Mouse (Mus musculus): Measurements from ENCODE around the gene Atf3. TPM values are rescaled to one million over a fixed set of nuclear protein-coding genes. Genes with fewer than 3 reads are reported as not detected.
A peak's percentile ranks its signal among the peaks of the same experiment; 100 is the strongest.

Atf3 gene
- polyA plus RNA-seq, 1 experiment from 2014 or later: 4.6 TPM

GRCm38 (mm10) chr1:191224302-191224980, 6.6 kb upstream of the Atf3 start:
- peak overlapping the region; percentile 84 for H3K9ac ChIP-seq (ENCODE audit: low read length)
- H3K36me3 ChIP-seq (ENCODE audit: control insufficient read depth, insufficient read depth, low read length): no peaks in the 10 kb centered on the region
- peaks cover 10% of the 10 kb centered on the region for H3K4me1 ChIP-seq (ENCODE audit: control insufficient read depth, insufficient read depth, low read length)
- H3K4me3 ChIP-seq (ENCODE audit: low read depth, low read length): peak overlapping the region; percentile 74
- no peaks in the 10 kb centered on the region for H3K27me3 ChIP-seq (ENCODE audit: control insufficient read depth, insufficient read depth, low read length)
- no peaks in the 10 kb centered on the region for H3K9me3 ChIP-seq (ENCODE audit: control insufficient read depth, low read length)
- no peak overlapping the region; the same call in 1 of the 2 replicates for H3K27ac ChIP-seq (ENCODE audit: low read depth, low read length)
- DNase-seq (ENCODE audit: low spot score, missing footprints) (peak; percentile 100), ATAC-seq (ENCODE audit: low FRiP score) (peak; percentile 86)
- WGBS: 1% methylated on average over 57 of the region's 57 CpGs
- H3K4me2 ChIP-seq: peak overlapping the region; percentile 99

DNA sequence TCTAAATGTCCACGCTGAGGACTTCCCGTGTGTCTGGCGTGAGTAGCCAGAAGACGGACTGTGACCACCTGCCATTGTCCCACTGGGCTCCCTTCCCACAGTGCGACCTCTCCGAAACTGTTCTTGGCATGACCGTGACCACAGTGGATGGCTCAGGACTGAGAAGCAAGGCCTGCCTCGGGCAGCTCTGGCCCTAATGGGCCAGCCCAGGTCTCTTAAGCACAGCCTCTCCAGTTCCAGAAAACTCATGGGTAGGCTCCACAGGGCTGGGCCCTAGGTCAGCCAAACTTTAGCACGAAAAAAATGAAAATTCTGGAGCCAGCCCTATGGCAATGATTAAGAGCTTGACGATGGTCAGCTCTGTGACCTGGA, 6.1 kb upstream of the Atf3 start:
- WGBS: 61% methylated on average over 10 of the region's 10 CpGs
- no peaks in the 10 kb centered on the region for H3K9me3 ChIP-seq (ENCODE audit: control insufficient read depth, low read length)
- H3K9ac ChIP-seq (ENCODE audit: low read length): peak overlapping the region; percentile 84
- no peak overlapping the region; the same call in 1 of the 2 replicates for H3K27ac ChIP-seq (ENCODE audit: low read depth, low read length)
- DNase-seq (ENCODE audit: low spot score, missing footprints) (no peak), ATAC-seq (ENCODE audit: low FRiP score) (peak; percentile 83)
- peaks cover 10% of the 10 kb centered on the region for H3K4me1 ChIP-seq (ENCODE audit: control insufficient read depth, insufficient read depth, low read length)
- no peaks in the 10 kb centered on the region for H3K36me3 ChIP-seq (ENCODE audit: control insufficient read depth, insufficient read depth, low read length)
- H3K4me2 ChIP-seq: peak overlapping the region; percentile 99
- H3K4me3 ChIP-seq (ENCODE audit: low read depth, low read length): peak overlapping the region; percentile 74
- H3K27me3 ChIP-seq (ENCODE audit: control insufficient read depth, insufficient read depth, low read length): no peaks in the 10 kb centered on the region

DNA sequence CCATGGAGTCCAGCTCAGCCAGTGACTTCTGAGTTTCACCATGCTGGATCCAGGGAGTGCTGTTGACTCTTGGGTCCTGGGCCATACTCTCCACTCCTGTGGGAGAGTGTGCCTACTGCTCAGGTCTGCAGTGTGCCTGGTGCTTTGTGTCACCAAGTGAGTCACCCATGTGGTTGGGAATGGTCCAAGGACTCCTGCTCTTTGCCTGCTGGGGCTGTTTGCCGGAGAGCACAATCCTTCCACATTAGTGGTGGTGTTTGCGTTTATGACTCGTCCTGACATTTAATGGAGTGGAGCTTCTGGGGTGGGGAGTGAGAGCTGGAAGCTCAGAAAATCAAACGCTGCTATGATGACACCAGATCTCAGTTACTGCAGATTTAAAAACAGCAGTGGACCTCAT, 4.2 kb upstream of the Atf3 start:
- Histone ChIP-seq H3K4me1 (ENCODE audit: control insufficient read depth, insufficient read depth, low read length) (peaks cover 10% of the 10 kb centered on the region), H3K9ac (ENCODE audit: low read length) (no peak overlapping the region), H3K9me3 (ENCODE audit: control insufficient read depth, low read length) (no peaks in the 10 kb centered on the region), H3K36me3 (ENCODE audit: control insufficient read depth, insufficient read depth, low read length) (no peaks in the 10 kb centered on the region), H3K27ac (ENCODE audit: low read depth, low read length) (no peak overlapping the region), H3K4me2 (no peak overlapping the region), H3K27me3 (ENCODE audit: control insufficient read depth, insufficient read depth, low read length) (no peaks in the 10 kb centered on the region), H3K4me3 (ENCODE audit: low read depth, low read length) (no peak overlapping the region)
- 90% methylated on average over 4 of the region's 4 CpGs for WGBS
- no peak for DNase-seq (ENCODE audit: low spot score, missing footprints)
- no peak for ATAC-seq (ENCODE audit: low FRiP score)

DNA sequence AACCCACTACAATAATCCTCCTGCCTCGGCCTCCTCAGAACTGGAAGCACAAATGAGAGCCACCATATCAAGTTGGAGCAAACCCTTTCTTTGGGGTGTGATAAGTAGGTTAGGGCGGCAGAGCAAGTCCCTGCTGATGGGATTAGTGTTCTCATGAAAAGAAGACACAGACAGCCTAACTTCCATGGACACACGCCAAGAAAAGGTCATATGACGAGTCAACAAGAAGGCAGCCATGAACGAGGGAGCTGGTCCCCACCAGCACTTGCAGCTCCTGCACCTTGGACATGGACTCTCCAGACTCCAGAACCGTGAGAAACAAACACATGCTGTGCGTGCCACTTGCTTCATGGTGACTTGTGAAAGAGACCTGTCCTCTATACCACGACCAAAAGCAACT, 2.7 kb upstream of the Atf3 start:
- no peak for DNase-seq (ENCODE audit: low spot score, missing footprints)
- Histone ChIP-seq H3K4me3 (ENCODE audit: low read depth, low read length) (no peak overlapping the region), H3K9me3 (ENCODE audit: control insufficient read depth, low read length) (no peaks in the 10 kb centered on the region), H3K9ac (ENCODE audit: low read length) (no peak overlapping the region), H3K4me1 (ENCODE audit: control insufficient read depth, insufficient read depth, low read length) (peaks cover 13% of the 10 kb centered on the region), H3K27ac (ENCODE audit: low read depth, low read length) (no peak overlapping the region), H3K4me2 (no peak overlapping the region), H3K36me3 (ENCODE audit: control insufficient read depth, insufficient read depth, low read length) (no peaks in the 10 kb centered on the region), H3K27me3 (ENCODE audit: control insufficient read depth, insufficient read depth, low read length) (no peaks in the 10 kb centered on the region)
- ATAC-seq (ENCODE audit: low FRiP score): no peak
- WGBS: 73% methylated on average over 8 of the region's 8 CpGs

DNA sequence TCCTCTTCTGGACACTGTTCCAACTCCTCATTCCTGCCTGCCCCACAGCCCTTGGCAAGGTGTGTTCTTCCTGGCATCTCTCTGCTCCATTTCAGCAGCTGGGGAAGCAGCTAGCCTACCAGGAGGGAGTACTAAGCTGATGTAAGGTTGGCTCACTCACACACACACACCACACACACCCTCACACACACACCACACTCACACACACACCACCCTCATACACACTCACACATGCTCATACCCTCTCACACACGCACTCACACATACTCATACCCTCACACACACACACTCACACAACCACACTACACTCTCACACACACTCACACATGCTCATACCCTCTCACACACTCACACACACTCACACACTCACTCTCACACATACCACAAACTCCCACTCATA, 1.9 kb upstream of the Atf3 start:
- H3K4me2 ChIP-seq: no peak overlapping the region
- H3K9ac ChIP-seq (ENCODE audit: low read length): no peak overlapping the region
- no peaks in the 10 kb centered on the region for H3K9me3 ChIP-seq (ENCODE audit: control insufficient read depth, low read length)
- H3K4me3 ChIP-seq (ENCODE audit: low read depth, low read length): no peak overlapping the region
- H3K27me3 ChIP-seq (ENCODE audit: control insufficient read depth, insufficient read depth, low read length): no peaks in the 10 kb centered on the region
- no peak for ATAC-seq (ENCODE audit: low FRiP score)
- no peak overlapping the region for H3K27ac ChIP-seq (ENCODE audit: low read depth, low read length)
- 88% methylated on average over 1 of the region's 1 CpGs for WGBS
- peak; percentile 61 for DNase-seq (ENCODE audit: low spot score, missing footprints)
- no peaks in the 10 kb centered on the region for H3K36me3 ChIP-seq (ENCODE audit: control insufficient read depth, insufficient read depth, low read length)
- peaks cover 8% of the 10 kb centered on the region for H3K4me1 ChIP-seq (ENCODE audit: control insufficient read depth, insufficient read depth, low read length)

GRCm38 (mm10) chr1:191218583-191218982, 744 bp upstream of the Atf3 start:
- 81% methylated on average over 5 of the region's 5 CpGs for WGBS
- H3K36me3 ChIP-seq (ENCODE audit: control insufficient read depth, insufficient read depth, low read length): no peaks in the 10 kb centered on the region
- H3K27me3 ChIP-seq (ENCODE audit: control insufficient read depth, insufficient read depth, low read length): no peaks in the 10 kb centered on the region
- no peaks in the 10 kb centered on the region for H3K9me3 ChIP-seq (ENCODE audit: control insufficient read depth, low read length)
- ATAC-seq (ENCODE audit: low FRiP score) (no peak), DNase-seq (ENCODE audit: low spot score, missing footprints) (peak; percentile 61)
- no peak overlapping the region for H3K9ac ChIP-seq (ENCODE audit: low read length)
- peaks cover 3% of the 10 kb centered on the region; the same call in 1 of the 2 replicates for H3K4me1 ChIP-seq (ENCODE audit: control insufficient read depth, insufficient read depth, low read length)
- H3K4me3 ChIP-seq (ENCODE audit: low read depth, low read length): no peak overlapping the region
- no peak overlapping the region for H3K4me2 ChIP-seq
- no peak overlapping the region for H3K27ac ChIP-seq (ENCODE audit: low read depth, low read length)

DNA sequence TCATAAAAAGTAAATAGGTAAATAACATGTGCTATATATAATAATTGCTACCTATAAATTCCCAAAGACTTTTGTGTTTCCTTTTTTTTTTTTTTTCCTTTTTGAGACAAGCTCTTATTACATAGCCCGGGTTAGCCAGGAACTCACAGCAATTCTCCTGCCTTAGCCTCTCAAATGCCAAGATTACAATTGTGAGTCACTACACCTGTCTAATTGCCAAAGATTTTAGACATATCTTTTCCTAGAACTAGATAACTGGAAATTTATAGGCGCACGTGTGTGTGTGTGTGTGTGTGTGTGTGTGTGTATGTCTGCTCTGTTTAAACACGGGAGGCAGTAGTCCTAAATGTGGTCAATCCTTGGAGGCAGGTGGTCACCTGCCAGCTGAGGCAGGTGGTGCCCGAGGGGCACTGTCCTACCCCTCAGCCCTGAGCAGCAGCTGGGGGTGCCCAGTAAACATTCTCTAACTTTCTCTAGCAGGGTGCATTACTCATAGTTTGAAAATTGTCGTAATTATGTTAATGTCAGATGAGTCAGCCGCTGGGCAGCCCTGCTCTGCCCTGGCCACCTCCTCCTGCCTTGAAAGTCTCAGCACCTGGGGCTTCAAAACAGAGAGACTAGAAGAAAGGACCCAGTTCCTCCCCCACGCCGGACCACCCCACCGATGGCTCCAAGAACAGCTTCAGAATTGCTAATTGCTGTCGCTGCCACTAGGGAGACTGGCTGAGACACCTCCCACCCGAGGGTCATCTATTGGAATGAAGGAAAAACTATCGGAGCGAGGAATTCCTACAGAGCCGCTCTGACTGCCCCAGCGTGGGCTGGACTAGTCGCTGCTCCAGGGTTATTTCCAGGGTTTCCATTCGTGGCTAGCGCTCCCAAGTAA, 1.8 kb downstream of the Atf3 start:
- Histone ChIP-seq H3K27ac (ENCODE audit: low read depth, low read length) (no peak overlapping the region), H3K4me3 (ENCODE audit: low read depth, low read length) (no peak overlapping the region), H3K9ac (ENCODE audit: low read length) (no peak overlapping the region; the same call in 1 of the 2 replicates), H3K27me3 (ENCODE audit: control insufficient read depth, insufficient read depth, low read length) (no peaks in the 10 kb centered on the region), H3K9me3 (ENCODE audit: control insufficient read depth, low read length) (no peaks in the 10 kb centered on the region), H3K36me3 (ENCODE audit: control insufficient read depth, insufficient read depth, low read length) (no peaks in the 10 kb centered on the region), H3K4me2 (no peak overlapping the region), H3K4me1 (ENCODE audit: control insufficient read depth, insufficient read depth, low read length) (peaks cover 3% of the 10 kb centered on the region; the same call in 1 of the 2 replicates)
- DNase-seq (ENCODE audit: low spot score, missing footprints) (peak; percentile 54), ATAC-seq (ENCODE audit: low FRiP score) (no peak)
- WGBS: 35% methylated on average over 19 of the region's 19 CpGs

DNA sequence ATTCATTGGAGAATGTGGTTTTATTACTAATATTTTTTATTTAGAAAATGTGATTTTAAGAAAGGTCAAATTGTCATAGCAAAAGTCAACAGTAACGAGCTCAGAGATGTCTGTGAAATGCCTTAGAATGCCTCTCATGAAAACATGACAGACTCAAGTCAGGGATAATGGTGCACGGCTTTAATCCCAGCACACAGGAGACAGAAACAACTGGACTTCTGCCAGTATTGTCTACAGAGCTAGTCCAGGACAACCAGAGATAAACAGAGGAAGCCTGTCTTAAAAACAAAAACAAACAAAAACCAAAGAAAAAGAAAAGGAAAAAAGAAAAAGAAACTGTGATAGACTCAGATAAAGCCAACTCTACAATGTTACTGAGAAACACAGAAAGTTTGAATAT, 6.7 kb downstream of the Atf3 start:
- DNase-seq (ENCODE audit: low spot score, missing footprints): peak; percentile 49
- H3K4me2 ChIP-seq: no peak overlapping the region
- no peak overlapping the region for H3K27ac ChIP-seq (ENCODE audit: low read depth, low read length)
- no peak for ATAC-seq (ENCODE audit: low FRiP score)
- H3K27me3 ChIP-seq (ENCODE audit: control insufficient read depth, insufficient read depth, low read length): no peaks in the 10 kb centered on the region
- peaks cover under 1% of the 10 kb centered on the region; the same call in 1 of the 2 replicates for H3K4me1 ChIP-seq (ENCODE audit: control insufficient read depth, insufficient read depth, low read length)
- H3K9ac ChIP-seq (ENCODE audit: low read length): no peak overlapping the region
- no peak overlapping the region for H3K4me3 ChIP-seq (ENCODE audit: low read depth, low read length)
- 62% methylated on average over 2 of the region's 2 CpGs for WGBS
- no peaks in the 10 kb centered on the region for H3K36me3 ChIP-seq (ENCODE audit: control insufficient read depth, insufficient read depth, low read length)
- H3K9me3 ChIP-seq (ENCODE audit: control insufficient read depth, low read length): no peaks in the 10 kb centered on the region

DNA sequence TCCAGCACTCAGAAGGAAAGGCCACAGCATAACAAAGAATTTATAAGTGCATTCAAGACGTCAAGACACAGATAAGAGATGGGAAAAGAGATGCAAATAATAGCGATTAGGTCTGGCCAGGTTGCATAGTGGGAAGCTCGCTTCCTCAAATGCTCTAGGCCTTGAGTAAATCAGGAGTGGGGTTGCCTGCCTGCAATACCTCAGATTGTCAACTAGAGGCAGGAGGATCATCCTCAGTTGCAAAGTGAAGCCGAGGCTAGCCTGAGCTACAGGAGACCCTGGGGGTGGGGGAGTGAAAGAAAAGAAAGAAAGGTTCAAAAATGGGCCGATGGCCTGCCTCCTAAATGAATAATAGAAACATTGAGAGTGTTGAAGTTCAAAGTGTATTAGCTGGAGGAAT, 12.0 kb downstream of the Atf3 start:
- ATAC-seq (ENCODE audit: low FRiP score) (no peak), DNase-seq (ENCODE audit: low spot score, missing footprints) (no peak)
- Histone ChIP-seq H3K27ac (ENCODE audit: low read depth, low read length) (no peak overlapping the region), H3K4me2 (no peak overlapping the region), H3K4me3 (ENCODE audit: low read depth, low read length) (no peak overlapping the region), H3K4me1 (ENCODE audit: control insufficient read depth, insufficient read depth, low read length) (no peaks in the 10 kb centered on the region), H3K9ac (ENCODE audit: low read length) (no peak overlapping the region), H3K27me3 (ENCODE audit: control insufficient read depth, insufficient read depth, low read length) (no peaks in the 10 kb centered on the region), H3K36me3 (ENCODE audit: control insufficient read depth, insufficient read depth, low read length) (no peaks in the 10 kb centered on the region), H3K9me3 (ENCODE audit: control insufficient read depth, low read length) (no peaks in the 10 kb centered on the region)
- WGBS: 76% methylated on average over 5 of the region's 5 CpGs
